Mouse (Mus musculus) bone marrow macrophage, adult 2 months (primary cell): ENCODE data around the gene Ebf1. TPM values are rescaled to one million over a fixed set of nuclear protein-coding genes. Genes with fewer than 3 reads are reported as not detected.

Experiments
- H3K27ac ChIP-seq: 2 replicates; pipeline ENCODE4 v1.5.1; 2012; ENCODE audit warnings: low read depth, low read length; ENCODE audit not compliant: insufficient read depth
- H3K4me1 ChIP-seq: 2 replicates; pipeline ENCODE4 v1.6.1; 2012; ENCODE audit warnings: low read length; ENCODE audit not compliant: control insufficient read depth, insufficient read depth
- H3K4me3 ChIP-seq: 2 replicates; pipeline ENCODE4 v1.5.1; 2012; ENCODE audit warnings: mild to moderate bottlenecking, low read length, moderate library complexity; ENCODE audit not compliant: insufficient read depth
- CTCF ChIP-seq: IDR thresholded peaks from 2 replicates; pipeline ENCODE4 v1.5.1; 2012; ENCODE audit warnings: low read depth, mild to moderate bottlenecking, low read length, moderate library complexity
- POLR2A ChIP-seq: IDR thresholded peaks from 2 replicates; pipeline ENCODE4 v1.6.1; 2012; ENCODE audit warnings: mild to moderate bottlenecking, low read depth, low read length, borderline replicate concordance
- polyA plus RNA-seq: library from polyadenylated mRNA; stranded (reverse); fragments of >200 nt; gene quantifications from 2 replicates; pipeline ENCODE4 v1.2.4, GENCODE M21; 2012; ENCODE audit not compliant: missing spikeins, insufficient read depth, insufficient read length

Gene Ebf1
- polyA plus RNA-seq, 1 experiment = 0.32 TPM

- no peak for TF ChIP-seq POLR2A
- no peak for TF ChIP-seq CTCF
- H3K4me3 ChIP-seq = no peak overlapping the region
- H3K4me1 ChIP-seq = no peaks in the 10 kb centered on the region
- H3K27ac ChIP-seq = no peak overlapping the region
Measured at GRCm38 (mm10) chr11:44714188-44714587, 97.1 kb downstream of the Ebf1 start.

GRCm38 (mm10) chr11:44715776-44716175 is 98.7 kb downstream of the Ebf1 start:
- Histone ChIP-seq H3K4me3 (no peak overlapping the region), H3K4me1 (no peaks in the 10 kb centered on the region), H3K27ac (no peak overlapping the region)
- TF ChIP-seq CTCF (no peak), POLR2A (no peak)

- no peak overlapping the region for H3K4me3 ChIP-seq
- TF ChIP-seq CTCF (no peak), POLR2A (no peak)
- no peaks in the 10 kb centered on the region for H3K4me1 ChIP-seq
- no peak overlapping the region for H3K27ac ChIP-seq
Measured at GRCm38 (mm10) chr11:44716928-44717327, 99.8 kb downstream of the Ebf1 start.

- no peak overlapping the region for H3K4me3 ChIP-seq
- no peak overlapping the region for H3K27ac ChIP-seq
- no peaks in the 10 kb centered on the region for H3K4me1 ChIP-seq
- TF ChIP-seq CTCF (no peak), POLR2A (no peak)
Measured at GRCm38 (mm10) chr11:44717636-44718035, 100.5 kb downstream of the Ebf1 start.

- H3K27ac ChIP-seq = no peak overlapping the region
- H3K4me3 ChIP-seq = no peak overlapping the region
- no peak for TF ChIP-seq CTCF
- no peak for TF ChIP-seq POLR2A
- no peaks in the 10 kb centered on the region for H3K4me1 ChIP-seq
Measured at GRCm38 (mm10) chr11:44721976-44722375, 104.9 kb downstream of the Ebf1 start.

GRCm38 (mm10) chr11:44723950-44724502 is 106.9 kb downstream of the Ebf1 start:
- no peak for TF ChIP-seq POLR2A
- TF ChIP-seq CTCF = no peak
- Histone ChIP-seq H3K4me1 (no peaks in the 10 kb centered on the region), H3K27ac (no peak overlapping the region), H3K4me3 (no peak overlapping the region)

- H3K4me1 ChIP-seq = no peaks in the 10 kb centered on the region
- TF ChIP-seq POLR2A (no peak), CTCF (no peak)
- no peak overlapping the region for H3K4me3 ChIP-seq
- H3K27ac ChIP-seq = no peak overlapping the region
Measured at GRCm38 (mm10) chr11:44725732-44726131, 108.6 kb downstream of the Ebf1 start.

- H3K27ac ChIP-seq = no peak overlapping the region
- TF ChIP-seq POLR2A (no peak), CTCF (no peak)
- H3K4me3 ChIP-seq = no peak overlapping the region
- no peaks in the 10 kb centered on the region for H3K4me1 ChIP-seq
Measured at GRCm38 (mm10) chr11:44727376-44727775, 110.3 kb downstream of the Ebf1 start.

GRCm38 (mm10) chr11:44727821-44728220 is 110.7 kb downstream of the Ebf1 start:
- TF ChIP-seq CTCF (no peak), POLR2A (no peak)

GRCm38 (mm10) chr11:44728271-44728670 is 111.2 kb downstream of the Ebf1 start:
- no peak overlapping the region for H3K4me3 ChIP-seq
- H3K4me1 ChIP-seq = no peaks in the 10 kb centered on the region
- H3K27ac ChIP-seq = no peak overlapping the region
- TF ChIP-seq CTCF (no peak), POLR2A (no peak)

More at GRCm38 (mm10) chr11:44727821-44728220, 110.7 kb downstream of the Ebf1 start:
- no peak overlapping the region for H3K27ac ChIP-seq
- no peaks in the 10 kb centered on the region for H3K4me1 ChIP-seq
- no peak overlapping the region for H3K4me3 ChIP-seq
